Mouse (Mus musculus): ENCODE data around the gene Gm10320.

DNA sequence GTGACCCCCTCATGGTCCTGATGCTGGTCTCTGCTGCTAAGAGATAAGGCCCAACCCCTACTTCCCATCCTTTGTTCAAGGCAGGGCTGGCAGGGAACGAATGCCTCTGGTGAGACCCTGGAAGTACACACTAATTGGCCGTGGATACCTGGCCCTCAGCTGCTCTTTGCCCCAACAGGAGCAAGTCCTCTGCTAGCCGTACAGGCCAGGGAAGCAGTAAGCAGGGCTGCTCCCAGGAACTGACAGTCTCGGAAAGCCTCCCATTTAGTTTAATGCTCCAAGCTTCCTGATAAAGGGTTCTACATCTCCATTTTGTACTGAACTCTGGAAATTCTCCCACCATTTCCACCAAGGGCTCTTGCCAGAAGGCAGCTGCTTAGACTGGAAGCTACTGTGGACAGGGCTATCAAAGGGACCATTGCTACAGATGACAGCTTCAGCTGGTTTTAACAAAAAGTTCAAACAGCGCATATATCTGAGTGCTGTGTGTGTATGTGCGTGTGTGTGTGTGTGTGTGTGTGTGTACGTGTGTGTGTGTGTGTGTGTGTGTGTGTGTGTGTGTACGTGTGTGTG is 2.8 kb upstream of the Gm10320 start:
- TF ChIP-seq POLR2A (IDR thresholded peaks at IDR 0.05; ENCODE audit: low read depth, low read length) (no peak), CTCF (IDR thresholded peaks at IDR 0.05; ENCODE audit: extremely low read depth, insufficient read length, insufficient replicate concordance, low read depth, low read length) (no peak)

Measured in small intestine, adult 2 months (tissue).